In genomic region chr4:66102037-66102436, GRCm38 (mm10) we compare ENCODE assay signal across 10 mouse cellular contexts.
"Had no signal": no experiment of that assay in that cellular context is flagged by ENCODE, and none has a peak within 500 bp of the region (broad histone marks: within the 10 kb centered on the region; RNA-seq: fewer than 3 reads in every experiment).

No protein-coding gene starts in this region.

- H3K9me3 ChIP-seq: kidney, embryonic 15.5 days; limb, embryonic 13.5 days; midbrain, embryonic 13.5 days had no signal

- H3K4me2 ChIP-seq: kidney, embryonic 15.5 days; limb, embryonic 13.5 days; midbrain, embryonic 13.5 days had no signal

- ATAC-seq: midbrain, embryonic 13.5 days had no signal

- H3K27me3 ChIP-seq: kidney, embryonic 15.5 days; limb, embryonic 13.5 days; midbrain, embryonic 13.5 days had no signal

- DNase-seq: kidney, adult 18-20 months; kidney, postnatal 14 days; left cerebral cortex, postnatal 4 days; lung, adult 18-20 months; thymus, adult 18-20 months; thymus, postnatal 14 days had no signal

- H3K27ac ChIP-seq: kidney, embryonic 15.5 days; limb, embryonic 13.5 days; liver, embryonic 14.5 days; midbrain, embryonic 13.5 days had no signal

- H3K9ac ChIP-seq: kidney, embryonic 15.5 days; limb, embryonic 13.5 days; liver, embryonic 14.5 days; midbrain, embryonic 13.5 days had no signal

- H3K4me1 ChIP-seq: kidney, embryonic 15.5 days; midbrain, embryonic 13.5 days had no signal

- H3K36me3 ChIP-seq: kidney, embryonic 15.5 days; limb, embryonic 13.5 days; midbrain, embryonic 13.5 days had no signal

- H3K4me3 ChIP-seq: kidney, embryonic 15.5 days; limb, embryonic 13.5 days; midbrain, embryonic 13.5 days had no signal
